Mouse (Mus musculus): ENCODE measurements around the gene Trim56. TPM values are rescaled to one million over a fixed set of nuclear protein-coding genes. Genes with fewer than 3 reads are reported as not detected.
"Not testable (repeated sequence)": the region's sequence is repeated elsewhere in the genome, so short reads cannot be mapped to it uniquely, and the experiment has no call there.

Trim56 gene
- 8.2 and 9.1 TPM in 2 replicates for polyA plus RNA-seq (2014; fragmentation: Nextera tagmentation; extraction: Ambion mirVana)

DNA sequence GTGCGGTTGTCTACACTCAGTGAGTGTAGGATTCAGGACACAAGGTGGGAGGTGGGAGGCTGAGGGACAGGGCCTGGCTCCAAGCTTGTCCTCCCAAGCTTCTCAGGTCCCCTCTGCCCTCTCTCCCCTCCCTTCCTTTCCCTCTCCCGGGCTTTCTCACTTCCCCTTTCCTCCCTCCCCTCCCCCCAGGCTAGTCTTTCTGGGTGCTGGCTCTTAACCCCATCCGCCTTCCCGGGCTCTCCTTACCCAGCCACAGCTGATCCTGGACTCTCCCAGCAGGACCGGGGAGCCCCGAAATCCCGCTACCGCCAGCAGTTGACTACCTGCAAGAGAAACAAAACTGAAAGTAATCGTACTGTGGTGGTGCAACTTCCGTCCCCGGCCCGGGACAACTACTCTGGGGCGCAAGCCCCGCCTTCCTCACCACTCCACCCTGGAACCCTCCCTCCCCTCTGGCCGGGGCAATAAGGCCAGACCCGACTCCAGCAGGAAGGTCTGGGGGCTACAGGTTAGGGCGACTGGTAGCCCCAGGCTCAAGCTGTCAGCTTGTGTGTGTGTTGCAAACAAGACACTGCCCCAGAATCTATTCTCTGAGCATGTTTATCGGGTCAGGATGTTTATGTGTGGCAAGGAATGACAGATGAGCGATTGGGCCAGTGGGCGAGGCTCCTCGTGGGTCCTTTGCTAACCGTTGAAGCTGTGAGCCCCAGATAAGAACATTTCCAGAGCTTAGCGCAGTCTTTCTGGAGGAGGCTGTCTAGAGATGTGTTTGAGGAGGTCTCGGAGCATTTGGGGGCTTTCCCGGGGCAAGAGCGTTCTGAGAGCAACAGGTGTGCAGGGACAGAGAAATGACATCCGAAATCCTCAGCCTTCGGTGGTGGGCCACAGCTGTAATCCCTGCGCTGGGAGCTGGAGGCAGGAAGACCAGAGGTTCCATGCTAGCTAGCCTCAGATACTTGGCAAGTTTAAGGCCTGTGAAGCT lies at the start of gene Trim56:
Gene Trim56 (minus strand): TSS at position 344 of the 982 bp plus-strand sequence.
- Histone ChIP-seq H3K9ac (ENCODE audit: low read length) (peak within 1 kb of the TSS; percentile 64), H3K36me3 (ENCODE audit: control insufficient read depth, insufficient read depth, low read length) (peaks cover 12% of the 10 kb centered on the region), H3K4me3 (ENCODE audit: low read depth, low read length) (peak within 1 kb of the TSS; percentile 49), H3K9me3 (ENCODE audit: control insufficient read depth, low read length) (no peaks in the 10 kb centered on the region), H3K4me1 (ENCODE audit: control insufficient read depth, insufficient read depth, low read length) (peaks cover 6% of the 10 kb centered on the region; the same call in 1 of the 2 replicates), H3K27me3 (ENCODE audit: control insufficient read depth, insufficient read depth, low read length) (no peaks in the 10 kb centered on the region), H3K4me2 (ENCODE audit: low read depth, severe bottlenecking) (peak within 1 kb of the TSS; percentile 47), H3K27ac (replicated peaks; ENCODE audit: low read depth, low read length) (no peak within 1 kb of the TSS)
- DNase-seq (ENCODE audit: low spot score): peak; percentile 75
- 12% methylated on average over 29 of the region's 29 CpGs for WGBS
- ATAC-seq (ENCODE audit: insufficient number of reproducible peaks, low FRiP score, low TSS enrichment, low read depth): peak; percentile 63; the same call in 1 of the 2 replicates

DNA sequence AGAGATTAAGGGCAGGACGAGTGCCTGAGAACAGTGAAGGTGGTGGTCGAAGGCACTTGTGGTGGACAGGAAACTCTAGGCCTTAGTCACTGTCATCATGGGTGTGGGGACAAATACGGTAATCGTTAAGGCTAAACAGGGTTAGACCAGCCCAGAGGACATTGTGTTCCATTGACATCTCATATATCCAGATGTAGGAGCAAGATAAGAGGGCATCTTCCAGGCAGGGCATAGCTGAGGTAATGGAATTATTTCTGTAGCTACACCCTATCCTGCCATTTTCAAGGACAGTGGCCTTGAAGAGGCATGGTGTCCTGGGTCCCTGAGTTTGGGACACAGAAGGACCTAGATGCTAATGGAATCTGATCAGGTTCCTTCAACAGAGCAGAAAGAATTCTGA lies 45.8 kb upstream of the Trim56 start:
- ATAC-seq (ENCODE audit: insufficient number of reproducible peaks, low FRiP score, low TSS enrichment, low read depth) (no peak), DNase-seq (ENCODE audit: low spot score) (no peak)
- no peak overlapping the region for H3K27ac ChIP-seq (replicated peaks; ENCODE audit: low read depth, low read length)
- H3K4me1 ChIP-seq (ENCODE audit: control insufficient read depth, insufficient read depth, low read length): no peaks in the 10 kb centered on the region
- no peaks in the 10 kb centered on the region for H3K36me3 ChIP-seq (ENCODE audit: control insufficient read depth, insufficient read depth, low read length)
- H3K9ac ChIP-seq (ENCODE audit: low read length): no peak overlapping the region
- H3K4me3 ChIP-seq (ENCODE audit: low read depth, low read length): no peak overlapping the region
- H3K4me2 ChIP-seq (ENCODE audit: low read depth, severe bottlenecking): no peak overlapping the region
- H3K27me3 ChIP-seq (ENCODE audit: control insufficient read depth, insufficient read depth, low read length): no peaks in the 10 kb centered on the region
- H3K9me3 ChIP-seq (ENCODE audit: control insufficient read depth, low read length): no peaks in the 10 kb centered on the region
- WGBS: 76% methylated on average over 4 of the region's 4 CpGs

DNA sequence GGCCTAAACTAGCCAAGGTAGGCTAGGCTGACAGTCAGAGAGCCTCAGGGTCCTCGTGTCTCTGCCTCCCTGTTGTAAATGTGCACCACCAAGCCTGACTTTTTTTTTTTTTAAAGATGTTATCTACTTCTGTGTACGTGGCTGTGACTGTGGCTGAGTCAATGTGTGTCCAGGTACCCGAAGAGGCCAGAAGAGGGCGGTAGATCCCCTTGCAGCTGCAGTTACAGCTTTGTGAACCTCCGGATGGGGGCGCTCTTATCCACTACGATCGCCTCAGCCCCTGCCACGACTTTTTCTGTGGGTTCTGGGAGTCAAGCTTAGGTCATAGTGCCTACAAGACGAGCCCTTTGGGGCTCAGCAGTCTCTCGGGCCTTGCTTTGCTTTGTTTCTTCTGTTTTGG lies 43.5 kb upstream of the Trim56 start:
- no peak for ATAC-seq (ENCODE audit: insufficient number of reproducible peaks, low FRiP score, low TSS enrichment, low read depth)
- Histone ChIP-seq H3K4me1 (ENCODE audit: control insufficient read depth, insufficient read depth, low read length) (no peaks in the 10 kb centered on the region), H3K27ac (replicated peaks; ENCODE audit: low read depth, low read length) (no peak overlapping the region), H3K27me3 (ENCODE audit: control insufficient read depth, insufficient read depth, low read length) (no peaks in the 10 kb centered on the region), H3K9me3 (ENCODE audit: control insufficient read depth, low read length) (no peaks in the 10 kb centered on the region; the same call in 1 of the 2 replicates), H3K4me3 (ENCODE audit: low read depth, low read length) (no peak overlapping the region), H3K4me2 (ENCODE audit: low read depth, severe bottlenecking) (no peak overlapping the region), H3K9ac (ENCODE audit: low read length) (no peak overlapping the region), H3K36me3 (ENCODE audit: control insufficient read depth, insufficient read depth, low read length) (no peaks in the 10 kb centered on the region)
- WGBS: 32% methylated on average over 11 of the region's 11 CpGs
- DNase-seq (ENCODE audit: low spot score): peak; percentile 35

DNA sequence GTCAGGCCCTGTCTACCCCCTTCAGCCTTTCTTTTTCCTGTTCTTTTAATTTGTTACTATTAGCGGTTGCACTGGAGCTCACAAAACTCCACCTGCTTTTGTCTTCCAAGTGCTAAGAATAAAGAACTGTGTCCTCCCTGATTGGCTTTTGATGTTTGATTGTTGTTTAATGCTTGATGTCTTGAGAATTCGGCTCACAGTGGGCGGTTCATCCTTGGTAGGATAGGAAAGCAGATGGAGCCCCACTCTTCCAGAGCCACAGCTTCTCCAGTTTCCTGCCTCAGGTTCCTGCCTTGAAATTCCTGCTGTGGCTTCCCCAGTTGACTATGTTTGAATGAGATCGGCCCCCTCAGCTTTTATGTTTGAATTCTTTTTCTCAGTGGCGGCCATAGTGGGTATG lies 37.3 kb upstream of the Trim56 start:
- Histone ChIP-seq H3K27me3 (ENCODE audit: control insufficient read depth, insufficient read depth, low read length) (no peaks in the 10 kb centered on the region), H3K27ac (replicated peaks; ENCODE audit: low read depth, low read length) (no peak overlapping the region), H3K9me3 (ENCODE audit: control insufficient read depth, low read length) (peaks cover 9% of the 10 kb centered on the region), H3K4me3 (ENCODE audit: low read depth, low read length) (no peak overlapping the region), H3K36me3 (ENCODE audit: control insufficient read depth, insufficient read depth, low read length) (no peaks in the 10 kb centered on the region), H3K4me2 (ENCODE audit: low read depth, severe bottlenecking) (no peak overlapping the region), H3K9ac (ENCODE audit: low read length) (no peak overlapping the region), H3K4me1 (ENCODE audit: control insufficient read depth, insufficient read depth, low read length) (no peaks in the 10 kb centered on the region)
- 91% methylated on average over 5 of the region's 5 CpGs for WGBS
- no peak for ATAC-seq (ENCODE audit: insufficient number of reproducible peaks, low FRiP score, low TSS enrichment, low read depth)
- DNase-seq (ENCODE audit: low spot score): no peak

DNA sequence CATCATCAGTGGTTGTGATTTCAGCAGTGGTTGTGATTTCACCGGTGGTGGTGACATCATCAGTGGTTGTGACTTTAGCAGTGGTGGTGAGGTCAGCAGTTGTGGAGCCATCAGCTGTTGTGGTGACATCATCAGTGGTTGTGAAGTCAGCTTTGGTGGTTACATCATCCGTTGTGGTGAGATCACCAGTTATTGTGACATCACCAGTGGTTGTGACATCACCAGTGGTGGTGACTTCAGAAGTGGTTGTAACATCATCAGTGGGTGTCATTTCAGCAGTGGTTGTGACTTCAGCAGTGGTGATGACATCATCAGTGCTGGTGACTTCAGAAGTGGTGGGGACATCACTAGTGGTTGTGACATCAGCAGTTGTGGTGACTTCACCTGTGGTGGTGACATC lies 36.6 kb upstream of the Trim56 start:
- H3K4me3 ChIP-seq (ENCODE audit: low read depth, low read length): no peak overlapping the region
- H3K36me3 ChIP-seq (ENCODE audit: control insufficient read depth, insufficient read depth, low read length): no peaks in the 10 kb centered on the region
- ATAC-seq (ENCODE audit: insufficient number of reproducible peaks, low FRiP score, low TSS enrichment, low read depth): no peak
- H3K4me2 ChIP-seq (ENCODE audit: low read depth, severe bottlenecking): no peak overlapping the region
- no peaks in the 10 kb centered on the region for H3K4me1 ChIP-seq (ENCODE audit: control insufficient read depth, insufficient read depth, low read length)
- WGBS: 69% methylated on average over 2 of the region's 2 CpGs
- H3K9me3 ChIP-seq (ENCODE audit: control insufficient read depth, low read length): peaks cover 9% of the 10 kb centered on the region
- H3K27ac ChIP-seq (replicated peaks; ENCODE audit: low read depth, low read length): no peak overlapping the region
- H3K27me3 ChIP-seq (ENCODE audit: control insufficient read depth, insufficient read depth, low read length): no peaks in the 10 kb centered on the region
- no peak overlapping the region for H3K9ac ChIP-seq (ENCODE audit: low read length)
- DNase-seq (ENCODE audit: low spot score): peak; percentile 35

DNA sequence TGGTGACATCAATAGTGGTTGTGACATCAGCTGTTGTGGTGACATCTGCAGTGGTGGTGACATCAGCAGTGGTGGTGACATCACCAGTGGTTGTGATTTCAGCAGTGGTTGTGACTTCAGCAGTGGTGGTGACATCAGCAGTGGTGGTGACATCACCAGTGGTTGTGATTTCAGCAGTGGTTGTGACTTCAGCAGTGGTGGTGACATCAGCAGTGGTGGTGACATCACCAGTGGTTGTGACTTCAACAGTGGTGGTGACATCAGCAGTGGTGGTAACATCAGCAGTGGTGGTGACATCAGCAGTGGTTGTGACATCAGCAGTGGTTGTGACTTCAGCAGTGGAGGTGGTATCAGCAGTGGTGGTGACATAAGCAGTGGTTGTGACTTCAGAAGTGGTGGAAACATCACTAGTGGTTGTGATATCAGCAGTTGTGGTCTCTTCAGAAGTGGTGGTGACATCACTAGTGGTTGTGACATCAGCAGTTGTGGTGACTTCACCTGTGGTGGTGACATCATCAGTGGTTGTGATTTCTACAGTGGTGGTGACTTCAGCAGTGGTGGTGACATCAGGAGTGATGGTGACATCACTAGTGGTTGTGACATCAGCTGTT lies 33.4 kb upstream of the Trim56 start, which contains the start of gene Muc3:
Gene Muc3 (minus strand): TSS at position 51 of the 611 bp plus-strand sequence.
- not testable (repeated sequence) for H3K27me3 ChIP-seq (ENCODE audit: control insufficient read depth, insufficient read depth, low read length); H3K4me2 ChIP-seq (ENCODE audit: low read depth, severe bottlenecking); H3K27ac ChIP-seq (replicated peaks; ENCODE audit: low read depth, low read length); H3K36me3 ChIP-seq (ENCODE audit: control insufficient read depth, insufficient read depth, low read length); DNase-seq (ENCODE audit: low spot score); H3K9ac ChIP-seq (ENCODE audit: low read length); H3K4me3 ChIP-seq (ENCODE audit: low read depth, low read length); H3K4me1 ChIP-seq (ENCODE audit: control insufficient read depth, insufficient read depth, low read length); ATAC-seq (ENCODE audit: insufficient number of reproducible peaks, low FRiP score, low TSS enrichment, low read depth); H3K9me3 ChIP-seq (ENCODE audit: control insufficient read depth, low read length)

DNA sequence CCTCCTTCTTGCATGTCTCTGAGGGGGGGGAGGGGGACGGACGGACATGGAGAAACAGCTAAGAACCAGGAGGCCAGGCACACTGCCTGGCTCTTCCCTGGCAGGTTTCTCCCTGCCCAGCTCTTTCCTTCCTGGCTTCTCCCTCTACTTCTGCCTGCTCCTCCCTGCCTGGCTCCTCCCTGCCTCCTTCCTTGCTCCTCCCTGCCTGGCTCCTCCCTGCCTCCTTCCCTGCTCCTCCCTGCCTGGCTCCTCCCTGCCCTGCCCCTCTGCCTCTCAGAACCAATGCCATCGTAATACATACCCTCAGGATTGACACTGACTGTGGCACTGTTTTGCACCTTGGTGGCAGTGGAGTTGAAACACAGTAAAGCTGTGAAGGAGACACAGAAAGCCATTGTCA lies 24.8 kb upstream of the Trim56 start:
- WGBS: 41% methylated on average over 3 of the region's 3 CpGs
- Histone ChIP-seq H3K9me3 (ENCODE audit: control insufficient read depth, low read length) (no peaks in the 10 kb centered on the region), H3K9ac (ENCODE audit: low read length) (no peak overlapping the region), H3K4me2 (ENCODE audit: low read depth, severe bottlenecking) (no peak overlapping the region), H3K27me3 (ENCODE audit: control insufficient read depth, insufficient read depth, low read length) (no peaks in the 10 kb centered on the region), H3K4me3 (ENCODE audit: low read depth, low read length) (no peak overlapping the region), H3K36me3 (ENCODE audit: control insufficient read depth, insufficient read depth, low read length) (no peaks in the 10 kb centered on the region), H3K27ac (replicated peaks; ENCODE audit: low read depth, low read length) (no peak overlapping the region), H3K4me1 (ENCODE audit: control insufficient read depth, insufficient read depth, low read length) (no peaks in the 10 kb centered on the region)
- ATAC-seq (ENCODE audit: insufficient number of reproducible peaks, low FRiP score, low TSS enrichment, low read depth) (no peak), DNase-seq (ENCODE audit: low spot score) (no peak)

DNA sequence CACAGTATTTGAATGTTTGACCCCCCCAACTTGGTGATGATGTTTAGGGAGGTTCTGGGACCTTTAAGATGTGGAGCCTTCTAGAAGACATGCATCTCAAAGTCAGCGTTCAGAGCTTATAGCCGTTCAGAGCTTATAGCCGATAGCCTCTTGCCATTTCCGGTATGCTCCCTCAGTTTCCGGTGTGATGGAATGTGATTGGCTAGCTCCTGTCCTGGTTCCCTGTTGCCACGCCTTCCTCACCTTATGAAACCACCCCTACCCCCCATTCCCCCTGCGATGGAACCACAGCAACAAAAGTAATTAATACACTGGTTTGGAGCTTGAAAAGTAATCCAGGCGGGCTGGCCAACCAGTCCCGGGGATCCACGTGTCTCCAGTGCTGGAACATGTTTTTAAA lies 23.0 kb upstream of the Trim56 start:
- Histone ChIP-seq H3K27me3 (ENCODE audit: control insufficient read depth, insufficient read depth, low read length) (no peaks in the 10 kb centered on the region), H3K9ac (ENCODE audit: low read length) (no peak overlapping the region), H3K4me2 (ENCODE audit: low read depth, severe bottlenecking) (no peak overlapping the region), H3K36me3 (ENCODE audit: control insufficient read depth, insufficient read depth, low read length) (no peaks in the 10 kb centered on the region), H3K4me3 (ENCODE audit: low read depth, low read length) (no peak overlapping the region), H3K9me3 (ENCODE audit: control insufficient read depth, low read length) (no peaks in the 10 kb centered on the region), H3K27ac (replicated peaks; ENCODE audit: low read depth, low read length) (no peak overlapping the region), H3K4me1 (ENCODE audit: control insufficient read depth, insufficient read depth, low read length) (no peaks in the 10 kb centered on the region)
- 85% methylated on average over 10 of the region's 10 CpGs for WGBS
- DNase-seq (ENCODE audit: low spot score) (no peak), ATAC-seq (ENCODE audit: insufficient number of reproducible peaks, low FRiP score, low TSS enrichment, low read depth) (no peak)
